Mouse (Mus musculus) ES-Bruce4 (cell line): ENCODE measurements around the gene Hoxa3.

Experiments
- CTCF ChIP-seq: IDR thresholded peaks from one replicate; pipeline ENCODE4 v1.8.1; 2011; ENCODE audit warnings: low read depth, low read length
- EP300 ChIP-seq: IDR thresholded peaks from 2 replicates; pipeline ENCODE4 v1.6.1; 2011; ENCODE audit warnings: low read depth, low read length; ENCODE audit not compliant: insufficient read depth
- POLR2A ChIP-seq: IDR thresholded peaks from one replicate; pipeline ENCODE4 v1.8.1; 2011; ENCODE audit warnings: low read length; ENCODE audit not compliant: insufficient read depth

DNA sequence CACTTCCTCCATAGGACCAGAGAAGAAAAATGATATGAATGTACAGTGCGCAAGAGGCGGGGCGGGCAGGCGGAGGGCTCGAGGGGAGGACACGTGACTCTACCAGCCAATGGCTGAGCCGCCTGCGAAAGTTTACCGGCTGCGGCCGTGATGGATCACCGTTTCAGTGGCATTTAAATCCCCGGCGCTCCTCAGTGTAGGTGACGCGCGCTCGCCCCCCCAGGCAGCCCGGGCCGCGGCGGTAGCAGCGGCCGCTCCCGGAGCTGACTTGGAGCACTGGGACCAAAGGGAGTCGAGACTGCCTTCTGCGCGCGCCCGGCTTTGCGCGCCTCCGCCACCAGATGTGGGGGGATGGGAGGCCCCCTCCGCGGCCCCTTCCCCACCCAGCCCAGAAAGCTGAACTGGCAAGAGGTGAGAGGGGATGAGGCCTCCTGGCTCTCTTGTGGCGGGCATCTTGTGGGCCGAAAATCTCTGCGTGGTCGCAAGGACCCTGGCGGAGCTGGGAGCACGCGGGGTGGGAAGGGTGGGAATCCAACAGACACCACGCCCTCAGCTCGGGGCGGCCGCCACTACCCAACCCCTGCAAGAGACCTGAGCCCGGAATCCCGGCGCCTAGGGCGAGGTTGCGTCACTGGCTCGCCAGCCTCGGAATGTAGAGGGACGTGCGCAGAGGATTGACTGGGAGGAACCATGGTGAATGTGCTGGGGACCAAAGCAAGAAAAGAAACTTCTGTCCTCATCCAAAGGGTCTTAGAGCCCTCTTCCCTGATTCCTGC lies 54.7 kb downstream of the Hoxa3 start, which contains the start of gene Hoxa1:
- no peak for TF ChIP-seq CTCF
- peak; percentile 77; the same call in 1 of the 2 replicates for TF ChIP-seq EP300
- no peak for TF ChIP-seq POLR2A
